Mouse (Mus musculus): Measurements from ENCODE around the gene Nsf.

DNA sequence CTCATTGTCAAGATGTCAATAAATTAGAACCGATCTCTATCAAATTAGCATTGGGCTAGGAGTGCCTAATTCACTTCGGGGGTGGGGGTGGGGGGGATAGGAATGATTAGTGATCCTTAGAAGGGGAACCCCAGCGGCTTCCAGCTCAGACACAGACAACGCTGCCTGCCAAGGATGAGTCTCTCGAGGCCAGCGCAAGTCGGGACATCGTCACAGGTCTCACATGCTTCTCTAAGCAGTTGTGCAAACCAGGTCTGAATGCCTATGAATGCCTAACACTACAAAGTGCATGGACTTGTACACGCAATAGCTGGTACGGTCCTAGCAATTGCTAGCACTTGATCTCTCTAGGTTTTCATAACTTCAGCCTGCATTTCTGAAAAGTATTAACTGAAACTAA, 62.1 kb downstream of the Nsf start:
- no peak for TF ChIP-seq CTCF (conservative IDR thresholded peaks at IDR 0.05; ENCODE audit: low read length)
- no peak for TF ChIP-seq POU5F1 (IDR thresholded peaks at IDR 0.05; ENCODE audit: borderline replicate concordance, low read length)

All from E14TG2a.4 (cell line).